Mouse (Mus musculus) myocyte (in vitro differentiated cells): ENCODE measurements at regions not wholly inside any gene's neighbourhood (a gene's known extent, or its start where the extent isn't known, plus 50 kb on each side); places are given as distances from the start of the nearest gene placed in this dataset.

ENCODE experiments used
- H3K27me3 ChIP-seq: one replicate; pipeline ENCODE4 v1.6.1; 2011; ENCODE audit not compliant: control insufficient read depth, insufficient read depth, insufficient read length
- H3K36me3 ChIP-seq: one replicate; pipeline ENCODE4 v1.6.1; 2011; ENCODE audit not compliant: control insufficient read depth, insufficient read depth
- H3K4me2 ChIP-seq: one replicate; pipeline ENCODE4 v1.6.1; 2011; ENCODE audit warnings: low read depth, control low read depth
- H3K4me3 ChIP-seq: one replicate; pipeline ENCODE4 v1.5.1; 2011; ENCODE audit warnings: mild to moderate bottlenecking, control low read depth, moderate library complexity
- H3K79me2 ChIP-seq: one replicate; pipeline ENCODE4 v1.6.1; 2011; ENCODE audit not compliant: control insufficient read depth, insufficient read depth
- H3ac ChIP-seq: one replicate; pipeline ENCODE4 v1.6.1; 2011; ENCODE audit not compliant: control insufficient read depth, insufficient read length
- CEBPB ChIP-seq: IDR thresholded peaks from 2 replicates; pipeline ENCODE4 v1.6.1; 2011; ENCODE audit warnings: mild to moderate bottlenecking, moderate library complexity; ENCODE audit not compliant: poor library complexity, insufficient read depth, severe bottlenecking
- E2F4 ChIP-seq: IDR thresholded peaks from one replicate; pipeline ENCODE4 v1.6.1; 2011; ENCODE audit warnings: mild to moderate bottlenecking, control low read depth, moderate library complexity; ENCODE audit not compliant: insufficient read depth
- MAX ChIP-seq: IDR thresholded peaks from one replicate; pipeline ENCODE4 v1.6.1; 2011; ENCODE audit warnings: low read depth, mild to moderate bottlenecking, control low read depth
- MYOD1 ChIP-seq, 3 experiments: IDR thresholded peaks; one replicate each; pipeline ENCODE4 v1.6.1; 2011; ENCODE audit warnings: control low read depth in 2 of 3, low read depth in 2 of 3, mild to moderate bottlenecking in 2 of 3, moderate library complexity in 1 of 3; ENCODE audit not compliant: insufficient read length in 2 of 3, control insufficient read depth in 1 of 3
- MYOG ChIP-seq, 3 experiments: IDR thresholded peaks; one replicate each; pipeline ENCODE4 v1.6.1; 2011; ENCODE audit warnings: control low read depth in 2 of 3, low read depth in 2 of 3, mild to moderate bottlenecking in 2 of 3; ENCODE audit not compliant: insufficient read length in 2 of 3, control insufficient read depth in 1 of 3, insufficient read depth in 1 of 3
- POLR2A ChIP-seq: IDR thresholded peaks from one replicate; pipeline ENCODE4 v1.6.1; 2011; ENCODE audit warnings: low read depth, mild to moderate bottlenecking, control low read depth, moderate library complexity; ENCODE audit not compliant: insufficient read length
- POLR2AphosphoS2 ChIP-seq: IDR thresholded peaks from one replicate; pipeline ENCODE4 v1.6.1; 2011; ENCODE audit warnings: low read depth, control low read depth; ENCODE audit not compliant: insufficient read length
- REST ChIP-seq: IDR thresholded peaks from one replicate; pipeline ENCODE4 v1.6.1; 2011; ENCODE audit warnings: mild to moderate bottlenecking, control low read depth, moderate library complexity; ENCODE audit not compliant: insufficient read depth, insufficient read length
- SRF ChIP-seq: IDR thresholded peaks from one replicate; pipeline ENCODE4 v1.6.1; 2011; ENCODE audit warnings: low read depth; ENCODE audit not compliant: control insufficient read depth, insufficient read length
- TCF12 ChIP-seq: IDR thresholded peaks from one replicate; pipeline ENCODE4 v1.6.1; 2011; ENCODE audit warnings: mild to moderate bottlenecking, control low read depth; ENCODE audit not compliant: poor library complexity, insufficient read depth, severe bottlenecking
- TCF3 ChIP-seq: IDR thresholded peaks from one replicate; pipeline ENCODE4 v1.6.1; 2011; ENCODE audit warnings: low read depth, control low read depth; ENCODE audit not compliant: insufficient read length
- USF1 ChIP-seq: IDR thresholded peaks from one replicate; pipeline ENCODE4 v1.6.1; 2011; ENCODE audit warnings: low read depth, mild to moderate bottlenecking, control low read depth, moderate library complexity

- no peak for TF ChIP-seq POLR2A
- TF ChIP-seq E2F4 = no peak
- no peak for TF ChIP-seq MAX
- no peak for TF ChIP-seq REST
- TF ChIP-seq SRF = no peak
- no peak for TF ChIP-seq POLR2AphosphoS2
- TF ChIP-seq MYOD1 (IDR thresholded peaks at IDR 0.05; ENCODE audit: control insufficient read depth in 1 of 3, insufficient read length in 2 of 3, low read depth in 2 of 3) = no peak
- Histone ChIP-seq H3K4me2 (no peak overlapping the region), H3K79me2 (no peaks in the 10 kb centered on the region), H3K36me3 (no peaks in the 10 kb centered on the region), H3K4me3 (no peak overlapping the region), H3K27me3 (no peaks in the 10 kb centered on the region), H3ac (no peak overlapping the region)
These were observed 171.4 kb downstream of the Gm13691 start for GRCm38 (mm10) chr2:84161742-84162141.

GRCm38 (mm10) chr2:84173450-84173849, 183.1 kb downstream of the Gm13691 start:
- no peaks in the 10 kb centered on the region for H3K79me2 ChIP-seq
- H3K4me2 ChIP-seq = no peak overlapping the region
- no peaks in the 10 kb centered on the region for H3K36me3 ChIP-seq
- H3K27me3 ChIP-seq = no peaks in the 10 kb centered on the region
- H3ac ChIP-seq = no peak overlapping the region
- no peak overlapping the region for H3K4me3 ChIP-seq
- TF ChIP-seq MYOG (IDR thresholded peaks at IDR 0.05; ENCODE audit: control insufficient read depth in 1 of 3, insufficient read depth in 1 of 3, insufficient read length in 2 of 3, low read depth in 2 of 3) (no peak), CEBPB (no peak), POLR2AphosphoS2 (no peak), POLR2A (no peak), MYOD1 (IDR thresholded peaks at IDR 0.05; ENCODE audit: control insufficient read depth in 1 of 3, insufficient read length in 2 of 3, low read depth in 2 of 3) (no peak), TCF3 (no peak), E2F4 (no peak), MAX (no peak), REST (no peak), USF1 (no peak), TCF12 (no peak), SRF (no peak)

- Histone ChIP-seq H3K4me3 (no peak overlapping the region), H3K79me2 (no peaks in the 10 kb centered on the region), H3K4me2 (no peak overlapping the region), H3K27me3 (no peaks in the 10 kb centered on the region), H3K36me3 (no peaks in the 10 kb centered on the region), H3ac (no peak overlapping the region)
- no peak for TF ChIP-seq MAX
- no peak for TF ChIP-seq TCF12
- TF ChIP-seq SRF = no peak
- TF ChIP-seq POLR2A = no peak
- TF ChIP-seq POLR2AphosphoS2 = no peak
- no peak for TF ChIP-seq TCF3
- no peak for TF ChIP-seq MYOG (IDR thresholded peaks at IDR 0.05; ENCODE audit: control insufficient read depth in 1 of 3, insufficient read depth in 1 of 3, insufficient read length in 2 of 3, low read depth in 2 of 3)
- TF ChIP-seq MYOD1 (IDR thresholded peaks at IDR 0.05; ENCODE audit: control insufficient read depth in 1 of 3, insufficient read length in 2 of 3, low read depth in 2 of 3) = no peak
- TF ChIP-seq REST = no peak
- TF ChIP-seq CEBPB = no peak
- no peak for TF ChIP-seq E2F4
- no peak for TF ChIP-seq USF1
These were observed 193.4 kb downstream of the Gm13691 start for GRCm38 (mm10) chr2:84183624-84184287.

- Histone ChIP-seq H3K79me2 (no peaks in the 10 kb centered on the region), H3K27me3 (no peaks in the 10 kb centered on the region), H3K4me2 (no peak overlapping the region), H3ac (no peak overlapping the region), H3K4me3 (no peak overlapping the region), H3K36me3 (no peaks in the 10 kb centered on the region)
- TF ChIP-seq TCF12 (no peak), SRF (no peak), CEBPB (no peak), MYOD1 (IDR thresholded peaks at IDR 0.05; ENCODE audit: control insufficient read depth in 1 of 3, insufficient read length in 2 of 3, low read depth in 2 of 3) (no peak), MYOG (IDR thresholded peaks at IDR 0.05; ENCODE audit: control insufficient read depth in 1 of 3, insufficient read depth in 1 of 3, insufficient read length in 2 of 3, low read depth in 2 of 3) (no peak), POLR2A (no peak), POLR2AphosphoS2 (no peak), USF1 (no peak), TCF3 (no peak), E2F4 (no peak), REST (no peak), MAX (no peak)
These were observed 194.1 kb downstream of the Gm13691 start for GRCm38 (mm10) chr2:84184288-84185015.

GRCm38 (mm10) chr2:84185016-84185330, 194.6 kb downstream of the Gm13691 start:
- Histone ChIP-seq H3K27me3 (no peaks in the 10 kb centered on the region), H3K4me2 (no peak overlapping the region), H3K36me3 (no peaks in the 10 kb centered on the region), H3K4me3 (no peak overlapping the region), H3K79me2 (no peaks in the 10 kb centered on the region), H3ac (no peak overlapping the region)
- no peak for TF ChIP-seq REST
- TF ChIP-seq TCF12 = no peak
